9 mouse cellular contexts compared by ENCODE assay signal in the genomic region with DNA sequence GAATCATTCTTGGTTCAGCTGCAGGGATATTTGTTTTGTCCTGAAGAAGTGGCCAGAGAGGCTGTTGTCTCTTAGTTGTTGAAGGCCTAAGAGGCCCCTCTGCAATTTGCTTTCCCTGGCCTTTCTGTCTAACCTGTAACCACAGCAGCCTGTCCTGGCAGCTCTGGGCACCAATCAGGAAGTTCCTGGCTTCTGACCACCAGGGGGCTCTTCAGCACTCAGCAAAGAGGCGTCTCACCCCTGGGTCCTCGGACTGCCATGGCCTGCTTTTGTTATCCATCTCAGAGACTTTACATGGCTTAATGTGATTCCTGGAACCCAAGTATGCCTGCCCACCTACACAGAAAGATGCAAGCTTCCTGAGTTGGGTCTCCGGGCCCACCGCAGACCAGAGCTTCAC. TPM values are rescaled to one million over a fixed set of nuclear protein-coding genes. Genes with fewer than 3 reads are reported as not detected.
A peak's percentile ranks its signal among the peaks of the same experiment; 100 is the strongest.
DNase-seq lines count a peak whose midpoint lies in the region; ATAC-seq and TF ChIP-seq lines count a peak whose summit lies in the region.
"Had no signal": no experiment of that assay in that cellular context is flagged by ENCODE, and none has a peak within 500 bp of the region (broad histone marks: within the 10 kb centered on the region; RNA-seq: fewer than 3 reads in every experiment).

No protein-coding gene starts in this region.

- peak; percentile 49 to 63 for DNase-seq in heart, postnatal 14 days
- DNase-seq in A20 (ENCODE audit: low read depth, low spot score): peak; percentile 70
- peak; percentile 81 for DNase-seq in MEL (ENCODE audit: low read depth, low spot score)
- DNase-seq in embryo, embryonic 11 days: peak; percentile 82
- peak; percentile 54 for DNase-seq in liver, embryonic 11.5 days (ENCODE audit: low spot score)
- DNase-seq in spleen, adult 2 months (ENCODE audit: low read depth in 1 of 2, low spot score in 2 of 2): peak; percentile 38 to 51
- DNase-seq in left cerebral cortex, adult 18-20 months (ENCODE audit: low spot score in 2 of 2): no peak

- no peaks in the 10 kb centered on the region for H3K9me3 ChIP-seq in heart, embryonic 12.5 days (replicated peaks)
- H3K9me3 ChIP-seq in MEL (replicated peaks; ENCODE audit: insufficient read depth, low read length): no peaks in the 10 kb centered on the region
- H3K9me3 ChIP-seq in liver, embryonic 11.5 days (ENCODE audit: control insufficient read depth, low read length): no peaks in the 10 kb centered on the region

- no peak overlapping the region for H3K9ac ChIP-seq in heart, embryonic 12.5 days
- 0 out of 2 replicates have a peak overlapping the region, but pooled peaks have one; percentile 3 for H3K9ac ChIP-seq in MEL (ENCODE audit: control insufficient read depth, low read depth, low read length, poor library complexity, severe bottlenecking)
- no peak overlapping the region for H3K9ac ChIP-seq in liver, embryonic 11.5 days (ENCODE audit: low read depth, low read length)

- H3K27me3 ChIP-seq in heart, embryonic 12.5 days (replicated peaks): 0 out of 2 replicates have a peak, but pooled peaks cover 4% of the 10 kb centered on the region
- H3K27me3 ChIP-seq in MEL (ENCODE audit: control insufficient read depth in 1 of 2, insufficient read depth in 2 of 2, low read length in 2 of 2): no peaks in the 10 kb centered on the region; a peak in 1 of 4 replicates
- no peaks in the 10 kb centered on the region for H3K27me3 ChIP-seq in liver, embryonic 11.5 days (replicated peaks; ENCODE audit: control insufficient read depth, insufficient read depth, low read length)
- H3K27me3 ChIP-seq in spleen, adult 2 months (ENCODE audit: control insufficient read depth, insufficient read depth, low read length): no peaks in the 10 kb centered on the region

- peak; percentile 75 for TF ChIP-seq RAD21 in MEL (IDR thresholded peaks at IDR 0.05; ENCODE audit: low read depth, low read length)

- no peak overlapping the region for H3K27ac ChIP-seq in heart, embryonic 12.5 days (ENCODE audit: poor library complexity, severe bottlenecking)
- H3K27ac ChIP-seq in MEL (ENCODE audit: control insufficient read depth, low read depth, low read length): no peak overlapping the region
- no peak overlapping the region for H3K27ac ChIP-seq in liver, embryonic 11.5 days (ENCODE audit: low read depth, low read length)
- H3K27ac ChIP-seq in spleen, adult 2 months (ENCODE audit: insufficient read depth, low read length): no peak overlapping the region

- TF ChIP-seq CTCF in MEL (IDR thresholded peaks at IDR 0.05 in 2 of 3, conservative IDR thresholded peaks at IDR 0.05 in 1 of 3; ENCODE audit: control insufficient read depth in 1 of 3, insufficient read depth in 1 of 3, low read depth in 2 of 3, low read length in 3 of 3, poor library complexity in 1 of 3, severe bottlenecking in 1 of 3): peak; percentile 67 to 92 (median 91)
- peak; percentile 78 for TF ChIP-seq CTCF in spleen, adult 2 months (IDR thresholded peaks at IDR 0.05; ENCODE audit: extremely low read depth, insufficient read depth, insufficient read length, insufficient replicate concordance)

- no peak for TF ChIP-seq POLR2A in MEL (IDR thresholded peaks at IDR 0.05; ENCODE audit: control insufficient read depth in 1 of 2, insufficient read depth in 1 of 2, low read depth in 1 of 2, low read length in 2 of 2, poor library complexity in 1 of 2)
- TF ChIP-seq POLR2A in spleen, adult 2 months (IDR thresholded peaks at IDR 0.05; ENCODE audit: low read depth, low read length): no peak

- no peak for ATAC-seq in heart, embryonic 12.5 days (ENCODE audit: insufficient number of reproducible peaks, low FRiP score)
- ATAC-seq in liver, embryonic 11.5 days (replicated peaks; ENCODE audit: low FRiP score): no peak

- intact Hi-C loops in heart, postnatal 14 days (cut with DNase I): no loop called here

- H3K4me2 ChIP-seq in heart, embryonic 12.5 days: no peak overlapping the region
- H3K4me2 ChIP-seq in liver, embryonic 11.5 days: no peak overlapping the region

- no peaks in the 10 kb centered on the region for H3K36me3 ChIP-seq in heart, embryonic 12.5 days
- no peaks in the 10 kb centered on the region for H3K36me3 ChIP-seq in MEL (ENCODE audit: control insufficient read depth in 1 of 2, insufficient read depth in 2 of 2, low read length in 2 of 2)
- H3K36me3 ChIP-seq in liver, embryonic 11.5 days (ENCODE audit: control insufficient read depth, insufficient read depth, low read length): no peaks in the 10 kb centered on the region
- no peaks in the 10 kb centered on the region for H3K36me3 ChIP-seq in spleen, adult 2 months (ENCODE audit: control insufficient read depth, insufficient read depth, low read length)

- no peaks in the 10 kb centered on the region for H3K79me2 ChIP-seq in MEL (ENCODE audit: control insufficient read depth, insufficient read depth, low read length, poor library complexity)

- WGBS in heart, embryonic 12.5 days: 29% methylated on average over 4 of the region's 4 CpGs
- 40% methylated on average over 4 of the region's 4 CpGs for WGBS in liver, embryonic 11.5 days
- WGBS in spleen, adult 2 months: 45% methylated on average over 4 of the region's 4 CpGs

- no peak overlapping the region for H3K4me3 ChIP-seq in heart, embryonic 12.5 days
- no peak overlapping the region for H3K4me3 ChIP-seq in MEL (ENCODE audit: control insufficient read depth in 1 of 2, insufficient read depth in 1 of 2, low read depth in 2 of 2, low read length in 2 of 2)
- no peak overlapping the region for H3K4me3 ChIP-seq in liver, embryonic 11.5 days (ENCODE audit: low read depth, low read length)
- H3K4me3 ChIP-seq in spleen, adult 2 months (ENCODE audit: extremely low read depth, insufficient read depth, insufficient read length): no peak overlapping the region

- TF ChIP-seq EP300 in MEL (IDR thresholded peaks at IDR 0.05; ENCODE audit: low read depth in 1 of 2, low read length in 2 of 2): no peak

- H3K4me1 ChIP-seq in heart, embryonic 12.5 days (replicated peaks): no peaks in the 10 kb centered on the region
- no peaks in the 10 kb centered on the region for H3K4me1 ChIP-seq in MEL (ENCODE audit: control insufficient read depth in 1 of 2, insufficient read depth in 2 of 2, low read length in 2 of 2)
- no peaks in the 10 kb centered on the region for H3K4me1 ChIP-seq in liver, embryonic 11.5 days (replicated peaks; ENCODE audit: control insufficient read depth, insufficient read depth, low read length)
- H3K4me1 ChIP-seq in spleen, adult 2 months (ENCODE audit: control insufficient read depth, insufficient read depth, insufficient read length): no peaks in the 10 kb centered on the region

TF ChIP-seq in MEL, 35 proteins besides CTCF, POLR2A, EP300 and RAD21:
- TF ChIP-seq ELF1 (IDR thresholded peaks at IDR 0.05; ENCODE audit: low read depth, low read length): peak; percentile 84
- TF ChIP-seq ZC3H11A (IDR thresholded peaks at IDR 0.05; ENCODE audit: low read depth, low read length): peak; percentile 75
- TF ChIP-seq UBTF (IDR thresholded peaks at IDR 0.05; ENCODE audit: borderline replicate concordance, insufficient read depth, low read depth, low read length): no peak
- peak; percentile 91 for TF ChIP-seq SMC3 (IDR thresholded peaks at IDR 0.05; ENCODE audit: low read depth, low read length)
- no peak for TF ChIP-seq POLR2AphosphoS2 (IDR thresholded peaks at IDR 0.05; ENCODE audit: low read length)

RNA-seq across cellular contexts. Expression of a gene that starts 35.4 kb away (rescaled TPM):
- 10 to 100 TPM; 72.2 to 75.4 TPM for total RNA-seq in heart, postnatal 14 days (2021)
- 41.6 and 42.0 TPM in 2 replicates for polyA plus RNA-seq in heart, embryonic 12.5 days (2016; fragmentation: Nextera tagmentation; extraction: Ambion mirVana)
- total RNA-seq in MEL (2012; rRNA removed): 83.9 and 89.5 TPM in 2 replicates
- polyA plus RNA-seq in MEL (2012; ENCODE audit: insufficient read depth in 1 of 2, insufficient read length in 2 of 2, low read depth in 1 of 2, low replicate concordance in 2 of 2, missing spikeins in 1 of 2): 10 to 100 TPM; 76.5 to 98.1 TPM
- 18.4 TPM in 2 replicates for polyA plus RNA-seq in liver, embryonic 11.5 days (2014; fragmentation: Nextera tagmentation; extraction: Ambion mirVana)
- 31.0 and 34.3 TPM in 2 replicates for polyA plus RNA-seq in spleen, adult 2 months (2012; rRNA removed)
- 10 to 100 TPM; 78.9 to 79.3 TPM for total RNA-seq in left cerebral cortex, adult 18-20 months (2021)

RNA-seq across cellular contexts. Expression of a gene that starts 41.0 kb away (rescaled TPM):
- 1 to 10 TPM; 4.6 to 6.6 TPM for total RNA-seq in heart, postnatal 14 days (2021)
- polyA plus RNA-seq in heart, embryonic 12.5 days (2016; fragmentation: Nextera tagmentation; extraction: Ambion mirVana): 2.2 and 2.8 TPM in 2 replicates
- not detected in 2 replicates for total RNA-seq in MEL (2012; rRNA removed)
- not detected for polyA plus RNA-seq in MEL (2012; ENCODE audit: insufficient read depth in 1 of 2, insufficient read length in 2 of 2, low read depth in 1 of 2, low replicate concordance in 2 of 2, missing spikeins in 1 of 2)
- 0.35 and 0.45 TPM in 2 replicates for polyA plus RNA-seq in liver, embryonic 11.5 days (2014; fragmentation: Nextera tagmentation; extraction: Ambion mirVana)
- polyA plus RNA-seq in spleen, adult 2 months (2012; rRNA removed): 0.27 and 0.41 TPM in 2 replicates
- 1 to 10 TPM in 1 of 2 experiments, under 1 TPM in 1; 0.44 to 1.2 TPM for total RNA-seq in left cerebral cortex, adult 18-20 months (2021)
- total RNA-seq: gastrocnemius, postnatal 4 days had no signal

Comparison
In these comparisons a context has a peak if more than half of its experiments do, and no peak if none do; other contexts are left out.
1. DNase-seq: peak in heart, postnatal 14 days (2 of 2), A20 (single experiment), MEL (single experiment), embryo, embryonic 11 days (single experiment), liver, embryonic 11.5 days (single experiment) and spleen, adult 2 months (2 of 2); none in left cerebral cortex, adult 18-20 months (0 of 2).